Mouse (Mus musculus) G1E (cell line): Measurements from ENCODE around the gene Fcgr3.

Experiments
- CTCF ChIP-seq: IDR thresholded peaks from 2 replicates; pipeline ENCODE4 v1.5.1; 2012; ENCODE audit warnings: low read depth, low read length, inconsistent platforms, mixed read lengths
- GATA1 ChIP-seq: IDR thresholded peaks from 2 replicates; pipeline ENCODE4 v1.6.1; 2012; ENCODE audit warnings: borderline replicate concordance, low read length, inconsistent platforms, mixed read lengths

- TF ChIP-seq CTCF = no peak
- no peak for TF ChIP-seq GATA1
Observed at GRCm38 (mm10) chr1:171033196-171033595, 31.5 kb downstream of the Fcgr3 start.
